Comparison of ENCODE assay signal across 8 mouse cellular contexts in genomic region chr2:151039726-151040125, GRCm38 (mm10). TPM values are rescaled to one million over a fixed set of nuclear protein-coding genes. Genes with fewer than 3 reads are reported as not detected.
DNase-seq lines count a peak whose midpoint lies in the region; ATAC-seq and TF ChIP-seq lines count a peak whose summit lies in the region.

No protein-coding gene starts in this region.

- peak overlapping the region; percentile 68 for H3ac ChIP-seq in C2C12 (ENCODE audit: control insufficient read depth, insufficient read length, low read depth)

- intact Hi-C loops in left cerebral cortex, postnatal 10 days (cut with DNase I): no loop called here

- H3K9me3 ChIP-seq in midbrain, embryonic 15.5 days: no peaks in the 10 kb centered on the region

- 38% methylated on average over 8 of the region's 8 CpGs for WGBS in midbrain, embryonic 15.5 days

- no peaks in the 10 kb centered on the region for H3K27me3 ChIP-seq in C2C12 (ENCODE audit: control insufficient read depth, insufficient read depth, insufficient read length)
- no peaks in the 10 kb centered on the region for H3K27me3 ChIP-seq in midbrain, embryonic 15.5 days (replicated peaks)

- H3K27ac ChIP-seq in embryonic fibroblast, embryonic 13.5 days (ENCODE audit: insufficient read depth, low read length): no peak overlapping the region
- peak overlapping the region; percentile 84 for H3K27ac ChIP-seq in midbrain, embryonic 15.5 days

- peaks cover 6% of the 10 kb centered on the region; the same call in 1 of the 2 replicates for H3K4me1 ChIP-seq in embryonic fibroblast, embryonic 13.5 days (ENCODE audit: control insufficient read depth, insufficient read depth, low read length)
- peaks cover 21% of the 10 kb centered on the region for H3K4me1 ChIP-seq in midbrain, embryonic 15.5 days

- peak overlapping the region; percentile 87 for H3K9ac ChIP-seq in midbrain, embryonic 15.5 days

- ATAC-seq in frontal cortex, adult (ENCODE audit: low TSS enrichment): peak; percentile 41
- peak; percentile 55 for ATAC-seq in midbrain, embryonic 15.5 days (replicated peaks)

- peaks cover 43% of the 10 kb centered on the region for H3K79me2 ChIP-seq in C2C12 (ENCODE audit: control insufficient read depth, insufficient read depth)

- TF ChIP-seq CTCF in C2C12 (IDR thresholded peaks at IDR 0.05; ENCODE audit: control insufficient read depth, insufficient read depth, insufficient read length): no peak
- TF ChIP-seq CTCF in embryonic fibroblast, embryonic 13.5 days (IDR thresholded peaks at IDR 0.05; ENCODE audit: borderline replicate concordance, insufficient read depth, low read length): no peak

- peaks cover 28% of the 10 kb centered on the region for H3K79me3 ChIP-seq in C2C12 (ENCODE audit: low read depth)

- no peak for DNase-seq in frontal cortex, postnatal 10 days (ENCODE audit: low spot score in 2 of 2)
- DNase-seq in kidney, postnatal 14 days: peak; percentile 10
- no peak for DNase-seq in left cerebral cortex, postnatal 10 days (ENCODE audit: extremely low spot score in 1 of 2, low spot score in 2 of 2)
- DNase-seq in cerebellum, adult 11-12 months: no peak

- no peak for TF ChIP-seq POLR2A in embryonic fibroblast, embryonic 13.5 days (IDR thresholded peaks at IDR 0.05; ENCODE audit: low read depth, low read length)

- no peaks in the 10 kb centered on the region for H3K36me3 ChIP-seq in C2C12 (ENCODE audit: control insufficient read depth, insufficient read depth)
- no peaks in the 10 kb centered on the region for H3K36me3 ChIP-seq in midbrain, embryonic 15.5 days (replicated peaks)

- peak overlapping the region; percentile 77 for H3K4me3 ChIP-seq in C2C12 (ENCODE audit: insufficient read depth, poor library complexity, severe bottlenecking)
- H3K4me3 ChIP-seq in embryonic fibroblast, embryonic 13.5 days (ENCODE audit: insufficient read depth, low read length): peak overlapping the region; percentile 48
- peak overlapping the region; percentile 70 for H3K4me3 ChIP-seq in midbrain, embryonic 15.5 days

- peak overlapping the region; percentile 71 for H3K4me2 ChIP-seq in midbrain, embryonic 15.5 days

TF ChIP-seq in C2C12, 6 proteins besides CTCF, POLR2A, EP300 and RAD21:
- TF ChIP-seq USF1 (IDR thresholded peaks at IDR 0.05; ENCODE audit: low read depth) (no peak), FOSL1 (IDR thresholded peaks at IDR 0.05; ENCODE audit: insufficient read depth, low read length, poor library complexity, severe bottlenecking) (no peak), MYOD1 (IDR thresholded peaks at IDR 0.05; ENCODE audit: control insufficient read depth, insufficient read length, low read depth) (no peak), CEBPB (IDR thresholded peaks at IDR 0.05; ENCODE audit: low read depth) (no peak)

RNA-seq across cellular contexts. Expression of gene Nanp, which starts 0.5 kb away (rescaled TPM):
- polyA plus RNA-seq in C2C12 (2012; fragmentation: generic; extraction: Trizol): 7.2 TPM
- 11.3 and 15.5 TPM in 2 replicates for polyA plus RNA-seq in embryonic fibroblast, embryonic 13.5 days (2011; ENCODE audit: insufficient read length, low read depth, missing spikeins)
- 29.7 and 31.0 TPM in 2 replicates for polyA plus RNA-seq in midbrain, embryonic 15.5 days (2015; fragmentation: Nextera tagmentation; extraction: Ambion mirVana)
- 10 to 100 TPM; 22.0 to 25.5 TPM for total RNA-seq in left cerebral cortex, postnatal 10 days (2021)

RNA-seq across cellular contexts. Expression of gene Ninl, which starts 0.5 kb away (rescaled TPM):
- 4.5 TPM for polyA plus RNA-seq in C2C12 (2012; fragmentation: generic; extraction: Trizol)
- 7.3 and 9.2 TPM in 2 replicates for polyA plus RNA-seq in embryonic fibroblast, embryonic 13.5 days (2011; ENCODE audit: insufficient read length, low read depth, missing spikeins)
- polyA plus RNA-seq in midbrain, embryonic 15.5 days (2015; fragmentation: Nextera tagmentation; extraction: Ambion mirVana): 4.2 and 4.4 TPM in 2 replicates
- total RNA-seq in left cerebral cortex, postnatal 10 days (2021): 1 to 10 TPM; 5.1 to 6.1 TPM

RNA-seq across cellular contexts. Expression of gene Gm14151, which starts 52.4 kb away (rescaled TPM):
- not detected for polyA plus RNA-seq in C2C12 (2012; fragmentation: generic; extraction: Trizol)
- polyA plus RNA-seq in embryonic fibroblast, embryonic 13.5 days (2011; ENCODE audit: insufficient read length, low read depth, missing spikeins): not detected in 2 replicates
- polyA plus RNA-seq in midbrain, embryonic 15.5 days (2015; fragmentation: Nextera tagmentation; extraction: Ambion mirVana): not detected in 2 replicates
- not detected for total RNA-seq in left cerebral cortex, postnatal 10 days (2021)

RNA-seq across cellular contexts. Expression of gene Gm14147, which starts 58.3 kb away (rescaled TPM):
- polyA plus RNA-seq in C2C12 (2012; fragmentation: generic; extraction: Trizol): not detected
- polyA plus RNA-seq in embryonic fibroblast, embryonic 13.5 days (2011; ENCODE audit: insufficient read length, low read depth, missing spikeins): not detected in 2 replicates
- not detected in 2 replicates for polyA plus RNA-seq in midbrain, embryonic 15.5 days (2015; fragmentation: Nextera tagmentation; extraction: Ambion mirVana)
- not detected for total RNA-seq in left cerebral cortex, postnatal 10 days (2021)
